Mouse (Mus musculus): ENCODE measurements around the gene Mybpc1.

- TF ChIP-seq POLR2A (IDR thresholded peaks at IDR 0.05; ENCODE audit: borderline replicate concordance, low read depth, low read length) (no peak), CTCF (IDR thresholded peaks at IDR 0.05; ENCODE audit: low read depth, low read length) (no peak)
Measured at GRCm38 (mm10) chr10:88491632-88492031, 113.3 kb downstream of the Mybpc1 start.
